Mouse (Mus musculus) urinary bladder, adult 2 months (tissue): ENCODE measurements around the gene Adcy7. TPM values are rescaled to one million over a fixed set of nuclear protein-coding genes. Genes with fewer than 3 reads are reported as not detected.

Experiments used
- DNase-seq: peaks from one replicate; pipeline ENCODE4 v3.0.0; 2022; ENCODE audit warnings: low spot score
- polyA plus RNA-seq: library from polyadenylated mRNA; depleted of rRNA; stranded (reverse); fragments of >200 nt; gene quantifications from 2 replicates; pipeline ENCODE4 v1.2.3, GENCODE M21; 2012

Adcy7 gene
- polyA plus RNA-seq, 1 experiment, result 15.2 TPM

- DNase-seq, result no peak
Measured at GRCm38 (mm10) chr8:88273051-88273430, 838 bp downstream of the Adcy7 start.

- DNase-seq, result no peak
Measured at GRCm38 (mm10) chr8:88274090-88274489, 1.9 kb downstream of the Adcy7 start.

DNA sequence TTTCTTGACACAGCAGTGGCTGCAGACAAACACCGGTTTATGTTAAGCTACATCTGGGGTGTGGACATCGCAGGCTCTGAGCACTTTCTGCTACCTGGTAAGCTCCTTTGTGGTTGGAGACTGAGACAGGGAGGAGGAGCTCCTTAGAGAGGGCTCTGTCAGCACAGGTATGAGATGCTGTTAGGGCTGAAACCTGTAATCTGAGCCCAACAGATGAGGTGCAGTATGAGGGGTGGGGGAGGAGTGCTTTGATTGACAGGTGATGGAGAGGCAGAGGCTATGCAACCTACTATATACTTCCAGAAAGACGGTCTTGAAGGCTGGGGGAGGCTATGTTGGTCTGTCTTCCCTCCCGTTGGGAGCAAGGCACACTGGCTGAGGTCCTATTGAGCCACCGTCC lies 7.0 kb downstream of the Adcy7 start:
- DNase-seq, result no peak

GRCm38 (mm10) chr8:88279670-88280069 lies 7.5 kb downstream of the Adcy7 start:
- DNase-seq, result no peak

GRCm38 (mm10) chr8:88280904-88281303 lies 8.7 kb downstream of the Adcy7 start:
- DNase-seq, result no peak

DNA sequence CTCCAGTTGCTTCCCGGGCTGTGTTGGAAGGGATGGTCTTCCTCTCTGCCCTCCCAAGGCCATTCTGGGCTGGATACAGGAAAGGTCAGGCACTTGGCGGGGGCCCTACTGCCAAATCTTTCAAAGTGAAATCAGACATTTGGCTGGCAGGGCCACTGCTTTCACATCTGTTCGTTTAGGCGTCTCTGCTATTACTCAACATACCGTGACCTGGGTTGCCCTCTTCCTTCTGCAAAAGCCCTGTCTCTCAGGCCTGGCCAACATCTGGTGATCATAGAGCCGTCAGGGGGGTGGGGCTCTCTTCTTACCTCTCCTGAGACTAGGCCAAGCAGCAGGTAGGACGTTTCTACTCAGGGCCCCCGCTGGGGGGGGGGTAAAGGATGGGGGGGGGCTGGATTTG lies 10.5 kb downstream of the Adcy7 start:
- no peak for DNase-seq

- no peak for DNase-seq
Measured at GRCm38 (mm10) chr8:88283243-88284115, 11.3 kb downstream of the Adcy7 start.

DNA sequence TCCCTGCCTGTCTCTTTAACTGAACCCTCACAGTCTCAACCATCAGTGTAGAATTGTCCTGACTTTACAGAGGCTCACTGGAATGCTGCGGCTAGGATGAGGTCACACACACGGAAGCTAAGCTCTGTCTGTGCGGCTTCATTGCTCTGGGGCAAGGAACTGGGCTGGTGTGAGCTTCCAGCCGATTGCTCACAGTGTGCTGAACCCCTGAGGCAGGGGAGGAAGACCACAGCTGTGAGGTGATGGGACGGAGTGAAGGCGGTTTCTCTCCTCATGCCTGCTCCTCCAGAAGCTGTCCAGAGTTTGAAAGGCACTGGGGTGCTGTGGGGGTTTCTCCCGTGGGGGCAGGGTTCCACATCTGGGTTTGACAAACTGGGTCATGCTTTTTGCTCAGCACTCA lies 12.5 kb downstream of the Adcy7 start:
- no peak for DNase-seq

- DNase-seq, result no peak
Measured at GRCm38 (mm10) chr8:88285469-88286356, 13.5 kb downstream of the Adcy7 start.

DNA sequence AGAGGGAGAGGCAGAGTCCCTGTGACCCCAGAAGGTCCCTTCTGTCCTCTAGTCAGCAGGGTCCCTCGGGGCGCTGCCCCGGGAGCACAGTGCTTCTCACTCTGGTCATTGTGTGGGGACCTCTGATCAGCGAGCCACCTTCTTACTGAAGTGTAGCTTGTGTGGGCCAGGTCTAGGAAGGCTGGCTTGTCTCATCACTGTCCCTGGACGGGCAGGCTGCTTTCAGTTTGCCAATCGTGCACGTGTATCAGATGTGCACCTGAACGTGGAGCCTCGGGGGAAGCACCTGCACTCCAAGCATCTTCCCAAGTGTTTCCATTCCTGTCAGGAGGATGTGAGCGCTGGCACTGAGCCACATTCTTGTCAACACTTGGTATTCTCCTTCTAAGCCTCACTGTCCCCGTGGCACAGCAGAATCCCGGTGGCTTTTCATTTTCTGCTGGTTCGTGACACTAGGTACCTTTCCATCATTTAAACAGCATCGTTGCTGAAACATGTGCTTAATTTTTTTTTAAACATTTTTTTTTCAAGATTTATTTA lies 14.3 kb downstream of the Adcy7 start:
- no peak for DNase-seq

DNA sequence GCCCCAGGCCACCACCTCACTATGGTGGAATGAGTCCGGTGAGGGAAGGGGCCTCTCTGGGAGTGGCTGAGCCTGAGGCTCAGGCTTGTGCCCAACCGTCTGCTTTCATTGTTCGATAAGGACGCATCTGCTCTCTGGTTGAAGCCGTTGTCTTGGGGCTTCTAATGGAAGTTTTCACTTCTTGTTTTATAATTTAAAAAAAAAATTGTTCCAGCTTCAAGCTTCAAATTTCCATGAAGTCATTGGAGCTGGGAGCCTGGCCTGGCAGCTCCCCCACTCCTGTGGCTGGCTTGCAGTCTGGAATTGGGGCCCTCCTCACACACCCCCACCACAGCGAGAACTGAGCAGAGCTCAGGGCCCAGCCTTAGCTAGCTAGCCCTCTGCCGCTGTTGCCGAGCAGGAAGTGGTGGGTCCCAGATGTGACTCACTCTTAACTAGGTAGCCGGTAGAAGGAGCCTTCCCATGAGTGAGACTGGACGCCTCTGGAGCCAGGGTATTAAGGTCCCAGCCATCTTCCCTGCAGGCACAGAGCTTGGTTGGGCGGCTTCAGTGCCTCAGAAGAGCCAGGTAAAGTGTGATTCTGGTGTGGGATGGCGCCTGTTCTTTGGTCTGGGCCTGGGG lies 16.5 kb downstream of the Adcy7 start:
- no peak for DNase-seq

GRCm38 (mm10) chr8:88289901-88290300 lies 17.7 kb downstream of the Adcy7 start:
- no peak for DNase-seq

DNA sequence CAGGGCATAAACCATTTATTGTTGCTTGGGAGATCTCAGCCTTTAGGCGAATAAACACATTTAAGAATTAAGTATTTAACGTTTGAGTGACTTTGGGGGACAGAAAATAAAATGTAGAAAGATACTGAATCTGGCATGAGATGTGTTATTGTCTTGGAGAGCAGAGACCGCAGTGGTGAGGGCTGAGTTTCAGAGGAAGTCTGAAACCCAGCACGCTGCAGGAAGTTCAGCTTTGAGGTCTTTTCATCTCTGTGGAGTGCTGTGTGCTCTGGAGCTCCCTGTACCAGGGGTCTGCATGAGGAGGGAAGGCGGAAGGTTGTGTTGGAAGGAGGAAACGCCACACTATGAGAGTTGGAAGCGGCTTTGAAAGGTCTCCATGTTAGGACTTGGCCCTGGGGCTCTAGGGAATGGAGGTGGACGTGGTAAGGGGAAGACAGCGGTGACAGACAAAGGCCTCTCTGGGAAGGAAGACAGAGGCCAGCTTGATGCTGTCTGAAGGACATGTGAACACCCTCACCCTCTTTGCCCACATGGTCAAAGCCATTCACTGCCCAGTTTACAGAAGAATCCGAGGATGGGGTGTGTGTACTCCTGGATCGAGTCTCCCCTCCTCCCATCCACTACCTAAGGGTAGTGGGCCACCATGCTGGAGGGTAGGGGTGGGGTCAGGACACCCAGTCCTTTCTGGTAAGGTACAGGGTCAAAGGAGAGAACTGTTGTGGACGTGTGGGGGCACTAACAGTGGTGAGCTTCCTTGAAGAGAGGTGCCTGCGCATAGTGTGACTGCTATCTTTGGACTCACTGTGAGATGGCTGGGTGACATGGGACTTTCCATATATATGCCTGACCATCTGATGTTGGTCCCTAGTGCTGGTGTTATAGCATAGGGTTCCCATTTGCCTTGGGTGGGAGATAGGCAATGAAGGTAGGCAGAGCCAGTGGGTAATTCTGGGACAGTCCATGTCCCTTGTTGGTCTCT lies 18.4 kb downstream of the Adcy7 start:
- no peak for DNase-seq

DNA sequence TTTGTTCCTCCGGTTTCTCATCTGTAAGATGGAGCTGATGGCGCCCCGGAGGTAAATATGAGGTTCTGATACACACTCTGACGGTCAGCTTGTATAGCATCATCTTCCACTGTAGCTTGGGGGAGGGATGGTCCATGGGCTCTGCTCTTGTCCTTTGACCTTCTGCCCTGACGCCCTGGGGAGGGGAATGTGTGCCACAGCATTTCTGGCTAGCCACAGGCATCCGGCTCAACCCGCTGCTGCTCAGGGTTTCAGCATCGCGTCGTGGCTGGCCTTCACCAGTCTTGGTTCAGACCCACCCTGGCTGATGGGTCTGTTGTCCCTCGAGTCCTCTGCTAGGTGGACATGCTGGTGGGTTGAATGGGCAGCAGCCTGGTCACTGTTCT lies 19.1 kb downstream of the Adcy7 start:
- DNase-seq, result no peak

GRCm38 (mm10) chr8:88292926-88293325 lies 20.7 kb downstream of the Adcy7 start:
- no peak for DNase-seq

DNA sequence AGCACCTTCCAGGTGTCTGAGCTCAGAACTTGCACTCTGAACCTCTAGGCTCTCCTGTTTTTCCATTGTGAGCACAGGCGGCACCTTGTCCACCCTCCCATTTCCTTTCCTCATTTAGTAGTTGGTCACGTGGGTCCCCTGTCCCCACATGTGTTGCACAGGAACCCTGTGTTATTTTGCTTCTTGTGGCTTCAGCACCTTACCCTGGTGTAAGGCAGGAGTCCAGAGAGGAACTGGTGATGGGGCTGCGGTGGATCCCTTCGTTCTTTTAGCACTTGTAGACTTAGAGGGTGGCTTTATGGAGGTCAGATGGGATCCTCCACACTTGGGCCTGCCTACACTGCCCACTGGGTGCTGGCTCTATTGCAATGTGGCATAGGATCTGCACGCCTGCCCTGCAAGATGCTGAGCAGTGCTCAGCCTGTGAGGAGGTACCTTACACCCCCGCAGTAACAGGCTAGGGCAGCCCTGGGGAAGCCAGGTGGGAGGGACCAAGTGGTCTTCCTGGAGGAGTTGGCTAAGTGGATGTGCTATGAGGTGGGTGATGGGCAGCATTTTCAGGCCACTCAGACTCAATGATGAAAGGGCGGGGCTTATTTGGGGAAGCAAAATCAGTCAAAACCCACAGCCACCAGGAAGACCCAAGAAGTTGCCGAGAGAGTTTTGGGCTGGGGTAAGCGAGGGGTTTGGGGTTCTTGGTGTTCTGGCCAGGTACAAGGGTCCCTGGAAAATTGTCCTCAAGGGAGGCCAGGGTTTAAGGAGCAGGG lies 21.6 kb downstream of the Adcy7 start:
- no peak for DNase-seq

- DNase-seq, result no peak
Measured at GRCm38 (mm10) chr8:88294977-88295376, 22.8 kb downstream of the Adcy7 start.

DNA sequence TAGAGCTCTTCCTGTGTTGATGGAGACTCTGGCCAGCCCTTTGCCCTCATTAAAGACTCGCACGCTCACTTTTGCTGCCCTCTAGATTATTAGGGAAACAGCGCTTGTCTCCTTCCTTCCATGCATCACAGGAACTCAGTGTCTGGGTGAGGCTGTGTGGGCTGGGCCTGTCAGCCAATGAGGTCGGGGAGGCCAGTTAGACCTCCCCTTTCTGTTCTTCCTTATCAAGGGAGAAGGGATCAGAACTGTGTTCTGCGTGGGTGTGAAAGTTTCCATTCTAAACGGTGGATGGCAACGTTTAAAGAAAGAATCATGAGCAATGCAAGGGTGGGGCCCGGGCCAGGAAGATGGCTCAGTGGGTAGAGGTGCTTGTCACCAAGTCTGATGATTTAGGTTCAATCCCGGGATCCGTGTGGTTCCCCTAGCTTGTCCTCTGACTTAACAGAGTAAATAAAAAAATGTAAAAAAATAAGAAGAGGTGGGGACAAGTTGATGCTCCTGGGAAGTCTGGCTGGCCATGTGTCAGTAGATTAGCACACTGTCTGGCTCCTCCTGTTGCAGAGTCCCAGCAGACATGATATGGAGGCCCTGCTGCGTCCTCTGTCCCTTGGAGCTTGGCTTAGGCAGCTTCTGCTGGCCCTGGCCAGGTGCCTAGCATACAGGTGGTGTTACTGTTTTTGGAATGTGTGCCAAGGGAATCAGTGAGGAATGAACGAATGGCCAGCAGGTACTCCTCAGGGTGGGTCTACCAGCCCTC lies 26.0 kb downstream of the Adcy7 start:
- no peak for DNase-seq

- no peak for DNase-seq
Measured at GRCm38 (mm10) chr8:88298733-88299103, 26.5 kb downstream of the Adcy7 start.
